Mouse (Mus musculus) spleen, adult 2 months (tissue): ENCODE measurements at regions not wholly inside any gene's neighbourhood (a gene's known extent, or its start where the extent isn't known, plus 50 kb on each side); places are given as distances from the start of the nearest gene placed in this dataset.

Source experiments
- CTCF ChIP-seq: fragments of 200-500 bp; IDR thresholded peaks from 2 replicates; pipeline ENCODE4 v1.5.1; 2011; ENCODE audit warnings: mild to moderate bottlenecking, inconsistent platforms; ENCODE audit not compliant: insufficient read depth, insufficient read length, insufficient replicate concordance; ENCODE audit errors: extremely low read depth
- POLR2A ChIP-seq: fragments of 200-500 bp; IDR thresholded peaks from 2 replicates; pipeline ENCODE4 v1.6.1; 2011; ENCODE audit warnings: low read depth, low read length, inconsistent platforms

GRCm38 (mm10) chr4:89937673-89938072, 258.4 kb downstream of the Dmrta1 start:
- TF ChIP-seq POLR2A (no peak), CTCF (no peak)
